Mouse (Mus musculus) cerebellum, postnatal 25 days (tissue): ENCODE measurements at regions not wholly inside any gene's neighbourhood (a gene's known extent, or its start where the extent isn't known, plus 50 kb on each side); places are given as distances from the start of the nearest gene placed in this dataset.

Source experiments
- DNase-seq, 2 experiments: peaks; one replicate each; pipeline ENCODE4 v3.0.0; 2021; ENCODE audit warnings: mixed read lengths in 2 of 2

DNA sequence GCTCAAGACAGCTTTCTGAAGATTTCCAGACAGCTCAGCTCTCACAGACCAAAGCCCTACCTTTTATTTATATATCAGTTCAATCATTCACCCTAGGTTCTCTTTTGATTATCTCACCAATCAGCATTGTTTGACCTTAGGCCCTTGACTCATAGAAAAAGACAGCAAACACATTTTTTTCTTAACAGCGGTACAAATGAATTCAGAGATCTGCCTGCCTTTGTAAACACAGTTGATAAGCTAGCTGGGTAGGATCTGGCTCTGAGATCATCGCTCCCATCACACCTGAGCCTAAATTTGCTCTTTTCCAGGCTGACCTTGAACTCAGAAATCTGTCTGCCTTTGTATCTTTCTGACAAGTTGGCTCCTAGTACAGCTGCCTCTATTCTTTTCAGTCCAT lies 174.9 kb upstream of the Egln3 start:
- DNase-seq: no peak

DNA sequence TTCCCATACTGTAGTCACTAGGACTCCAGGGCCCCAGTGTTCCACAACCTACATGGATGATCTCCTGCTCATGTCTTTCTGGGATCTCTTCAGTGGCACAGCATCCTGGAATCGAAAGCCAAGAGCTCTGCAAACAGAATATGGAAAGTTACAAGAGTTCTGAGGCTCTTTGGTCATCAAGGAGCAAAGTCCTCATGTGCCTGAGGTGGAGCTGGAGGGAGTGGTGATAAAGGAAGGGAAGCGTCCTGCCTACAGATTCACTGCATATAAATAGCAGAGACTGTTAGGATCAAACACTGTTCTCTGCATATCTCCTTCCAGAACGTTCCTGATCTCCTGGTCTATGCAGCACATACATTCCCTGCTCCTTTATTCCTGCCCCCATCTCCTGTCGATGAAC lies 170.4 kb upstream of the Egln3 start:
- DNase-seq: no peak

DNA sequence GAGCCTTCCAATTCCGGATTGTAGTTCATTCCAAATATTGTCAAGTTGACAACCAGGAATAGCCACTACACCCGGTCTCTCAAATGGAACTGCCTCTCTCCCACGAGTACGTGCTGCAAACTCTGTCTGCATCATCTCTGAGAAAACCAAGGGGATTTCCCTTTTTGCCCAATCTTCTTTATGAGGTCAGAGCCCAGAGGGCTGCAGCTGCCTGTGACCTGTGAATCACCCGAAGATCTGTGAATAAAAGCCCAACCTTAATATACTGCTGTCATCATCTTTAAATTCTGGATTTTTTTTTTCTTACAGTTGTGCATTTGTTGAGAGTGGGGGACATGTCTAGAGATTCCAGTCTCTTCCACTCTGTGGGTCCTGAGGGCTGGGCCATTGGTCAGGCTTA lies 165.6 kb upstream of the Egln3 start:
- no peak for DNase-seq

DNA sequence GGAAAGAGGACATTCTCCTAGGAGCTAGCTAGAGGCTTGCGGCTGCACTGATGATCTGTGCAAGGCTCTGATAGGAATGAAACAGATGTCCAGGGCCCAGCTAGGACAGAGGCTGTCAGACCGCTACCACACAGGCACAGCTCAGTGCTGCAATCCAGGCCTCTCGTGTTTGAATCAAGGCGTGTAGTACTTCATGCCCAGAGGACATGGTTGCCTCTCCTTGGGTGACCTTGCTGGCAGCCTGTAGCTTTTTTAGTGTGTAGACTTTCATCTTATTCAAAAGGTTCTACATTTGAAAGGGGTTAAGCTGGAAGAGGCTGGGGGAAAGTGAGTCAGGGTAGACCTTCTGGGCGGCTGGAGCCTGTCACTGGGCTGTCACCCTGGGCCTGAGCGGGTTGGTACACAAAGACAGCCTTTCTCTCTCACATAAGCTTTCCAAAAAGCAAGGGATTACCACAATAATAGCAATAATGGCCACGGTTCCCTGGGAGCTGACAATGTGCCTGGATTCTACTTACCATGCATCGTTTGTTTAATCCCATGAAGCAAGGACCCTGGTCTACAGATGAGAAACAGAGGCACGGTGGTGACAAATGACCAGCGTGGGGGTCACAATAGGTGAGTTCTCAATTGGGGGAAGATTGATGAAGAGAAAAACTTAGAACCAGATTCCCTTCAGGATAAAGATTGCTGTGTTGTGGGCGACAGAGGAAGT lies 160.9 kb upstream of the Egln3 start:
- DNase-seq: no peak

DNA sequence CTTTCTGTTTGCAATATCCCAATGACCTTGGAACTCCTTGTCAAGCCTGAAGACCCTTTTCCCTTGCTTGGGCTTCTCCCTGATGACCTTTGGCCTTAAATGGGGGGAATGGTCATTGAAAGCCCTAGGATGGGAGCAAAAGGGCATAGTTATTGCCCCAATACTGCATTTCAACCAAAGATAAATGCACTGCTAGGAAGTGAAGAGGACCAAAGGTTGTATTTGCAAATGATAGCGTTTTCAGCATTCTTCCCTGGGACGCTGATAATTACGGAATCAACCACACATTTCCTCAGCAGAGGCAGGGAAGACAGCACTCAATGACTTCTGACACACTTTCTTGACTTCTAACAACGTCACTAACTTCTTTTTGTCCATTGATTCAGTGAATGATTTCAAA lies 158.1 kb upstream of the Egln3 start:
- no peak for DNase-seq

DNA sequence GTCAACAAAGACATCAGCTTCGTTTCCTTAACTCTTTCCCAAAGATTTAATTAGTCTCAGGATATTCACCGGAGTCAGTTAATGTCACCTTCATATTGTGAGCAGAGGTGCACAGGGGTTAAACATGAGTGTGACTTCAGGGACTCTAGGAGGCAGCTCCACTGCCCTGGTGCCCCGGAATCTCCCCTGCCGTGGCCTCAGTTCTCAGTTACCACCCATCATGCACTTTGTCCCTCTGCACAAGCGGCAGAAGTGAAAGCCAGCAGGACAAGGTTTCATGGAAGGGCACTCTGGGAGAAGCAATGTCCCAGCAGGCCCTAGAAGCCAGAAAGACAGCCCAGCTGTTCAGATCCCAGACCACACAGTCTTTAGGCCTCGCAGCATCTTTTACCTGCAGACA lies 150.5 kb upstream of the Egln3 start:
- DNase-seq: no peak

DNA sequence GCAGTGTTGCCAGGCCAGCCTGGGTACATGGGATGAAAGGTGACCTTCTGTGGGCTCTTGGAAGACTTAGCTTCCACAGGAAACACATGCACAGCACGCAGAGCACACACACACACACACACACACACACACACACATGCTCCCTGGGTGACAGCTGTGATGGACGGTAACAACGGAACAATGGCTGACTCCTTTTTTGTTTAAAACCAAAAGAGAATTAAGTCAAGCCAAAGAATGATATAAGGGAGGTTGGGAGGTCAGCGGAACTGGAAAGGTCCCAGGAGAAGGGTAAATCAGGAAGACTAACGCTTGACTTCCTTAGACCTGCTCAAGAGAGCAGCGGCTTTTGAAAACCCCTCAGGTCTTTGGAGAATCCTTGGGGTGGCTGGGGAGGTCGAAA lies 150.0 kb upstream of the Egln3 start:
- no peak for DNase-seq

DNA sequence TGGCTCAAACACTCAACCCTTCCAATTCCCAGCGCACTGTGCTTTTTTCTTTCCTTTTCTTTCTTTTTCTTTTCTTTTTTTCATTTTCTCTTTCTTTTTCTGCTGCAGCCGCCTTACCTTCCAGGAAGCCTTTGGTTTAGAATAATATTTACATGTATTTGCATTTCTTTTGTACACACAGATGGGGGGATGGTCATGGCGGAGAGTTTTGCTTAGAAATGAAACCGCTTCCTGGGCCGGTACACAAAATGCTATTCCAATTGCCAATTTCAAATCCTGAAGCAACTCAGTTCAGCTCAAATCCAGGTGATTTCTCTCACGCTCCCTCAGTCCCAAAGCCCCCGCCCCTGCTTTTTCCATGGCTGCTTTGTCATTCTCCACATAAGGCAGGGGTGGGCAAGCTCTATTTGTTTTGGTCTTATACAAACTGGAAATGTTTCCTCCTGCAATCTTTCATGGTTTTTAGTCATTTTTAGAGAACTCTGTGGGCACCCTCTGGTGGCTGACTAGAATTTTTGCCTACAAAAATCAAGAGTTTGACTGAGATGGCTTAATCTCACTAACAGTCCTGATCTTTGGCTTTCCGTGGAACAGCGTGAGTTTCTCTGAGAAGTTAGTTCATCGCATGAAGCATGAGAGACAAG lies 149.4 kb upstream of the Egln3 start:
- peak; percentile 9 to 20 for DNase-seq

DNA sequence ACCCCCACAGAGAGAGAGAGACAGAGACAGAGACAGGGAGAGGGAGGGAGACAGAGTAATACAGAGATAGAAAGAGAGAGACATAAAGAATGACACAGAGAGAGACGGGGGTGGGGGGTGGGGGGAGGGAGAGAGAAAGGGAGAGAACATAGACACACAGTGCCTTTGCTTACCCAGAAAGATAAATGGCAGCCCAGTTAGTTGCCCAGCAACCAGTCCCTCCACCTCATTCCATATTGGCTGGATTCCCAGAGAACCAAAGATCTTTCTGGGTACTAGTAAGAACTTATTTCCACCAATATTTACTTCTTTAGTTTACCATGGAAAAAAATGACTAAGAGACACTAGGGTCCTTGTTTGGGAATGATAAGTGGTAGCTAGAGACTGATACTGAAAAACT lies 146.6 kb upstream of the Egln3 start:
- no peak for DNase-seq

DNA sequence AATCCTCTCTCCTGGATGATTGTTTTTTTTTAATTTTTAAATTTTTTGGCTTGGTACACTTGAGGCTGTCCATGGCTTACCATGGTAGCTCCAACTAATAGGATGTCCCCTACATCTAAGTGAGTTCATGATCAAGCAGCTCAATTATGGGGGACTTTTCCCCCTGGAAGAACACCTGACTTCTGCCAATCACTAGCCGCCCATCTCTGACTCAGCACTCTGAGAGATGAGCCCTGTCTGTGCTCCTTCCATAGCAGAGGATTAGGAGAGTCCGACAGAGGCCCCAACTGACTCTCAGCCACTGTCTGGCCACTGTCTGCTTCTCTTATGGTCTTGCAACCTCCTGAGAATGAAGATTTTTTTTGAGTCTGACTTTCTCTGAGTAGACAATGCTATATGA lies 145.7 kb upstream of the Egln3 start:
- DNase-seq: no peak

DNA sequence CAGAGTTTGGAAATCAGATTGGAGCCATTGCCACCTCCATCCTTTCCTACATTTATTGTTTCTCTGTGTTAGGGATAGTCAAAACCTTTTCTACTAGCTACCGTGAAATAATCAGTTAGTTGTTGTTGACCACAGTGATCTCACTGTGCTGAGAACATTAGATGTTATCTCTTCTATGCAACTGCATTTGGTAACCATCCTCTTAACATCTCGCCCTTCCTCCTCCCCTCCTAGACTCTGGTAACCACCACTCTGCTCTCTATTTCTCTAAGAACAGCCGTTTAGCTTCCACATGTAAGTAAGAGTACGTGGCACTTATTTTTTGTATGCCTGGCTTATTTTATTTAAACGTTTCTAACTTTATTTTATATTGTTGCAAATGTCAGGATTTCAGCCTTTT lies 139.8 kb upstream of the Egln3 start:
- no peak for DNase-seq

DNA sequence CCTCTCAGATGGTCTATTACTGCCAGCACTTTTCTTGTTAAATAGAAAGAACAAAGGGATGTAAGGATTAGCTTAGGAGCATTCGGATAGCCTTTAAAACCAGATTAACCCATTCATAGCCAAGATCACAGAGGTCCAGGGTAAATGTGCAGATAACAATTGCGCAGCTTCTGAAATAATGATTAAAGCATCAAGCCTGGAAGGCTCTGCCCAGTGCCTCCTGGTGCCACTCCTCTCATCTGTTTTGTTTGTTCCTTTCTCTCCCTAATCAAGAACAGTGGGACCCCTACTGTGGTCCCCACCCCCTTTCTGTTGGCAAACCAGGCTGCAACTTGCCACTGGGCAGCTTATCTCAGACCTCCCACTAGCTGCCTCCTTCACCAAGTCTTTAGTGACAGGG lies 131.8 kb upstream of the Egln3 start:
- no peak for DNase-seq

DNA sequence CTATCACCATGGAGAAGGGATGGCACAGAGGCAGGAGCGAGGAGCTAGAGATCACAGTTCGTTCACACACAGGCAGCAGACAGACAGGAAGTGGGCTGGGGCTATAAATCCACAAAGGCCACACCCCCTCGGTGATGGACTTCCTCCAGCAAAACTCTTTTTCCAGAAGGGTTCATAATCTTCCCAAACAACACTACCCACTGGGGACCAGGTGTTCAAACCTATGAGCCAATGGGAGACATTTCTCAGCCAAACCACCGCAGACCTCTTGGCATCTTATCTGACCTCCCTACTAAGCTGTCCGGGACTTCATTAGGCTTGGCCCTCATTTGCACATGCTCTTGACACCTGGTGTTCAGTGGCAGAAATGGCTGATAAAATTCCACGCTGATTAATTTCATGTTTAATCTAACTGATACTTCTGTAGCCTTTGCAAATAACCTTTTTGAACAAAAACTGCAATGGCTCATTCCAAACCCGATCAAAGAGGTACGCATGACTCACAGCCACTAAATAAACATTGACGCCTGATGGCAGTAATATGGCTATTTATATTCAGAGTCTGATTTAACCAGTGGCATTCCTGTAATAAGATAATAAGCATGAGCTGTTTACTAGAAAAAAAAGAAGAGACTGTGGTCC lies 131.0 kb upstream of the Egln3 start:
- peak in 1 of 2 experiments; percentile 14 for DNase-seq

DNA sequence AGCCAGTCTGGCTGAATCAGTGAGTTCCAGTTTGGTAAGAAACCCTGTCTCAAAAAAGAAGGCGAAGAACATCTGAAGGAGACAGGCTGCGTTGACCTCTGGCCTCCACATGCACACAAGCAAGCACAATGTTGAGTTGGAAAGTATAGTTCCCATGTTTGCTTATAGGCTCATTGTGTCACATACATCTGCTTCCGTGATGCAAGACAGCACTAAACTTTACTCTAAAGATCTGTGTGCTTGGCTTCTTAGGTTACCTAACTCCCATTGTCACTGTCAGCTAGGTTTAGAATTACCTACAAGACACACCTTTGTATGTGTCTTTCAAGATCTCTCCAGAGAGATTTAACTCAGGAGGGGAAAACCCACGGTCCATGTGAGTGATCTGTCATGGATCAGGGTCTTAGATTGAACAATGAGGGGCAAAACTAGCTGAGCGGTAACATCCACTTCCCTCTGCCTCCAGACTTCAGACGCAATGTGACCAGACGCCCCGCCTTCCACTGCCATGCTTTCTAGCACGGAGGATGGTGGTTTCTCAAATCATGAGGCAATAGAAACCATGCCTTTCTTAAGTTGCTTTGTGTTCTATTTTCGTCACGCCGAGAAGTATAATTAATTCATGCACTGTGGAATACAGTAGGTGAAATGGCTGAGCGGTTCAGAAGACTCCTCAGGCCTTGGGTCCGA lies 130.1 kb upstream of the Egln3 start:
- no peak for DNase-seq

DNA sequence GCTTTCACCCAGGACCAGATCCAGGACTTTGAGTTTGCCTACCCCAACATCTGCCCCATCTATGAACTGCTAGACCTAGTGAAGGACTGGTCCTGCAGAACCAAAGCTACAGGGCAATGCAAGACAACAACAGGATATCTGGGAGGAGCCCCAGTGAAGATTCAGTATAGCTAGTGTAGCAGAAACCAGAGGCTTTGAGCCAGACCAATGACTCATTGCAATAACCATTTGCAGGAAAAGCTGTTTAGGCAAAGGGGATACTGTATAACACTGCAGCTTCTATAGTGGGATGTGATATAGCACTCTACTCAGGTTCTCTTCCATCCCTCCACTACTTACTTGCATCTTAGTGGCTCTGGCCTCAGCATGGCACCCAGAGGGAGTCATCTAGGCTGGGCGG lies 123.8 kb upstream of the Egln3 start:
- no peak for DNase-seq

DNA sequence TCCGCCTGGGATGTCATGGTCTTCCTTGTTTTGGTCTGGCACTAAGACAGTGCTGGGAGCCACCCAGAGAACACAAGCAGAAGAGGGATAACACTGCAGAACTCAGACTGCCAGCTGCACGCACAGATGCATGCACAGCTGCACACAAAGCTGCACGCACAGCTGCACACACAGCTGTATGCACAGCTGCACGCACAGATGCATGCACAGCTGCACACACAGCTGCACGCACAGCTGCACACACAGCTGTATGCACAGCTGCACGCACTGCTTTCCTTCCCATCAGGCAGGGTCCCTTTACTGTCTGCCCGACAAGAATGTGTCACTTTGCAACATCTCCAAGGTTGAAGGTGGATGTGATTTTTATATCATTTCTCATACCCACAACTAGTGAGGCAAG lies 122.9 kb upstream of the Egln3 start:
- DNase-seq: no peak

DNA sequence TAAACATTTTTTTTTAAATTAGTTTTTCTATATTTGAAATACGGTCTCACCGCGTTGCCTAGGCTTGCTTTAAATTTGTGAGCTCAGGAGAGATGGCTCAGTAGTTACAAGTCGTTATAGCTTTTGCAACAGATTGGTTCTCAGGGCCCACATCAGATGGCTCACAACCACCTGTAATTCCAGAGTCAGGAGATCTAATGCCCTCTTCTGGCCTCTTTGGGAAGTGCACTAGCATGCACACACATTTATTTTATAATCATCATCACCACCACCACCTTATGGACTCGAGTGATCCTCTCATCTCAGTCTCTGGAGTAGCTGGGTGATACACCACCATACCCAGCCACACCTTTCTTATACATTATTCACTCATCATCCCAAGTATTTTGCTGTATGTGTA lies 116.9 kb upstream of the Egln3 start:
- DNase-seq: no peak

DNA sequence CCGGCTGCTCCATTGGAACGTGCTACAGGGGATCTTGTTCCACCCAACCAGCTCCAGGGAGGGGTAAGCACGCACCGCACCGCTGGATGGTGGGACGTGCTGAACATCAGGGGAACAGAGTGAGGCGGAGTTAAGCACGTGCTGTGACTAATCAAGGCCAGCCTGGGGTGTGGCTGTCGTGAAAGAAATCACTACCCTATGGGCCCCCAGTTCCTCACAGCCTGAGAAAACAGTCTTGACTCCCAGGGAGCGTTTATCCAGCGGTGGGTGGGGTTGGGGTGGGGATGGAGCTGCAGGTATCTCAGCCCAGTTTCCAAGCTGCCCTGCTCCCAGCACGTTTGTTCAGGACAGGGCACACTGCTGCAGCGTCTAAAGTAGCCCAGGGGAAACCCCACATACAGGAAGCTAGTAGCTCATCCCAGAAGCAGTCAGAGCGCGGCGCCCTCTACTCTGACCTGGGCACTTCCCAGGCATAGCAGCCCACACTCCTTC lies 113.4 kb upstream of the Egln3 start:
- no peak for DNase-seq

DNA sequence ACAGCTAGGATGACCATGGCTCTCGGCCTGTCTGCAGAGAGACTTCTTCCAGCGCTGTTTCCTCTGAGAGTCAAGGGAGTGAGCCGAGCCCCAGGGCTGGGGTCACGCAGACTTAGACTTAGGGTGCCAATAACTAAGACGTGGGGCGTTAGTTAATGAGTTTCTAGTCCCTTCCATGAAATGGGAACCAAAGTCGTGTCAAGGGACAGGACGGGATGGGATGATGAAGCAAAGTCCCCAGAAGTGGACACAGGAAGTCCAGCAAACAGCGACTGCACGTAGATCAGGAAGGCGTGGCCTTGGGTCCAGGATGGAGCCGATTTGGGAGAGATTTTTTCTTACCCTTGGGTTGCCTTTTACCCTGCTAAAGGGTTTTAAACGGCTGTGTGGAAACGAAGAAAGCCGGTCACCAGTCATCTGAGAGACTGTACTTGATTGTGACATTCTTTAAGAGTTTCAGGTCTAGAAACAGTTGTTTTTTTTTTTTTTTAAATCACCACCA lies 112.5 kb upstream of the Egln3 start:
- no peak for DNase-seq

DNA sequence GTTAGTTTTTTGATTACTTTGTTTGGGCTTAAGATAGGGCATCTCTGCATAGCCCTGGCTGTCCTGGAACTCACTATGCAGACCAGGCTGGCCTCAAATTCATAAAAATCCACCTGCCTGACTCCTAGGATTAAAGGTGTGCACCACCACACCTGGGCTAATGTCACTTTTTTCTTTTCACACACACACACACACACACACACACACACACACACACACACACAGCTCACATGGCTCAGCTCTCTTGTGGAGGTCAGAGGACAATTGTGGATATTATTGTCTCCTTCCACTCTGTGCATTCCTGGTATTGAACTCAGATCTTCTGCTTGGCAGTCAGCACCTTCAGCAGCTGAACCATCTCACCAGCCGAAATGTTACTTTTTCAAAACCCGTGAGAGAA lies 110.5 kb upstream of the Egln3 start:
- no peak for DNase-seq

DNA sequence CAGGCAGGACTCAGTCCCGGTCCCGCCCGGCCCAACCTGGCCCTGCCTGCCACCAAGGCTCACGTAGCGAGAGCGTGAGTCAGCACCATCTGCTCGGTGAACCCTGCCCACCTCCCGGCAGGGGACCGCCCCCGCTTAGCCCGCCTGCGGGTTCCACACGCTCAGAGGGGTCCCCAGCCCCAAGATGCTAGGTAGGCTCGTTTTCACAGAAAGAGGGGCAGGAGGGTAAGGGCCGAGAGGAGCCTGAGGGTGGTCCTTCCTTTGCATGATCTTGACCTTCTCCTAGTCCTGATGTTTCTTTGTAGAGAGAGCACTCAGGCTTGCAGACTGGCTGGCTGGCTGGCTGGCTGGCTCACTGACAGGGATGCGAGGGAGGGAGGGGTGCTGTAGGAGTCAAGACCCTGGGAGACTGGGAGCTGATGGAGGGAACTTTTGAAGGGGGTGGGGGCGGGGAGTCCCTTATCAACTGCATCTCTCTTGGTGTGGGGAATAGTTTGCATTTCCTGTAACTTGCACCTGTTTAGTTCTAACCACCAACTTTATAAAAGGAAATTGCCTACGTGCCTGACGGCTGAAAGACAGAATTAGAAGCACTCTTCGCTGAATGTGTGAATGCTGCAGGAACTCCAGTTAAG lies 109.7 kb upstream of the Egln3 start:
- peak; percentile 80 to 86 for DNase-seq

DNA sequence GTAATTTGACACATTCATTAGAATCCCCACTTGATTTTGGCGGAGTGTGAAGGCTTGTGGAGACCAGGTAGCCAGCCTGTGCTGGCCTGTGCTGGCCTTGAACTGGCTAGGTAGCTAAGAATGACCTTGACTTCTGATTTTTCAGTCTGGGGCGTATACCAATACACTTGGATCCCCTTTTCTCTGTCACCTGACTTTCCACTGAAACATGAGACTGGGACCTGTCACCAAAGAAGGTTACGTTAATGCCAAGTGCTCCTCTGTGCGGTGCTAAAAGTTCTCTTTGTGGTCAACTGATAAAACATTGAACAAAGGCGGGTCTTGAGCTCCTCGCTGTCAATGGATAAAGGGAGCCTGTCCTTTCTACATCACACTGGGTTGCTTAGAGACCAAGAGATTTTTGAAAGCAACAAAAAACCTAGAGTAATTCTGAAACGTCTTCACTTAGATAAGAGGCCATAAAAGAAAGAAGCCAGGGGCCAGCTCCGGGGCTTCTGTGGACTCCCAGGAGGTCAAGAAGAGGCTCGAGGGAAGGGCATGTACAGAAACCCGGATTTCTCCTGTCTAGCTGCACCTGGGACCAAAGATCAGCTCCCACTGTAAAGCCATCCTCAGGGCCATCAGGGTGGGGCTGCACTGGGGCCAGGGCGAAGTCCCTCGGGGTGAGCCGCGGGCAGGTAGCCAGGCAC lies 109.0 kb upstream of the Egln3 start:
- no peak for DNase-seq
